Mouse (Mus musculus): ENCODE results near the gene Tgfbr3.

Tgfbr3 gene

GRCm38 (mm10) chr5:107143406-107143805 lies 146.0 kb downstream of the Tgfbr3 start:
- no peak for DNase-seq

- DNase-seq, result no peak
These were observed 146.6 kb downstream of the Tgfbr3 start for GRCm38 (mm10) chr5:107142791-107143190.

GRCm38 (mm10) chr5:107141375-107141774 lies 148.1 kb downstream of the Tgfbr3 start:
- no peak for DNase-seq

GRCm38 (mm10) chr5:107139800-107140651 lies 149.4 kb downstream of the Tgfbr3 start:
- DNase-seq, result no peak

GRCm38 (mm10) chr5:107133336-107133735 lies 156.1 kb downstream of the Tgfbr3 start:
- no peak for DNase-seq

GRCm38 (mm10) chr5:107132231-107132630 lies 157.2 kb downstream of the Tgfbr3 start:
- no peak for DNase-seq

GRCm38 (mm10) chr5:107129304-107129703 lies 160.1 kb downstream of the Tgfbr3 start:
- DNase-seq, result no peak

GRCm38 (mm10) chr5:107126561-107126960 lies 162.9 kb downstream of the Tgfbr3 start:
- no peak for DNase-seq

GRCm38 (mm10) chr5:107125131-107125530 lies 164.3 kb downstream of the Tgfbr3 start:
- no peak for DNase-seq

GRCm38 (mm10) chr5:107124531-107124930 lies 164.9 kb downstream of the Tgfbr3 start:
- DNase-seq, result no peak

GRCm38 (mm10) chr5:107122622-107123021 lies 166.8 kb downstream of the Tgfbr3 start:
- no peak for DNase-seq

GRCm38 (mm10) chr5:107121086-107121485 lies 168.3 kb downstream of the Tgfbr3 start:
- DNase-seq, result peak; percentile 50

- DNase-seq, result peak; percentile 65
These were observed 168.8 kb downstream of the Tgfbr3 start for GRCm38 (mm10) chr5:107120624-107121023.

GRCm38 (mm10) chr5:107119896-107120295 lies 169.5 kb downstream of the Tgfbr3 start:
- DNase-seq, result no peak

GRCm38 (mm10) chr5:107116821-107117220 lies 172.6 kb downstream of the Tgfbr3 start:
- peak; percentile 27 for DNase-seq

- no peak for DNase-seq
These were observed 176.7 kb downstream of the Tgfbr3 start for GRCm38 (mm10) chr5:107112656-107113275.

GRCm38 (mm10) chr5:107111802-107112201 lies 177.6 kb downstream of the Tgfbr3 start:
- DNase-seq, result peak; percentile 27

- DNase-seq, result no peak
These were observed 178.4 kb downstream of the Tgfbr3 start for GRCm38 (mm10) chr5:107110880-107111520.

- DNase-seq, result no peak
These were observed 179.1 kb downstream of the Tgfbr3 start for GRCm38 (mm10) chr5:107110089-107110879.

- DNase-seq, result no peak
These were observed 180.0 kb downstream of the Tgfbr3 start for GRCm38 (mm10) chr5:107109416-107109815.

- no peak for DNase-seq
These were observed 182.6 kb downstream of the Tgfbr3 start for GRCm38 (mm10) chr5:107106793-107107192.

- no peak for DNase-seq
These were observed 183.3 kb downstream of the Tgfbr3 start for GRCm38 (mm10) chr5:107106139-107106538.

GRCm38 (mm10) chr5:107103591-107103990 lies 185.8 kb downstream of the Tgfbr3 start:
- no peak for DNase-seq

All from lung, postnatal 14 days (tissue).